Mouse (Mus musculus): ENCODE data around the gene Rad51d.

GRCm38 (mm10) chr11:82852540-82852939 lies 37.9 kb downstream of the Rad51d start:
- TF ChIP-seq POLR2A (IDR thresholded peaks at IDR 0.05; ENCODE audit: extremely low read depth, insufficient read depth, low read length) = no peak
- no peak for TF ChIP-seq CTCF (IDR thresholded peaks at IDR 0.05; ENCODE audit: extremely low read depth, insufficient read depth, low read length)

Measured in cortical plate, adult 2 months (tissue).